Mouse (Mus musculus) bone marrow macrophage, adult 2 months (primary cell): ENCODE data around the gene Etl4.

Experiments used
- CTCF ChIP-seq: IDR thresholded peaks from 2 replicates; pipeline ENCODE4 v1.5.1; 2012; ENCODE audit warnings: low read depth, mild to moderate bottlenecking, low read length, moderate library complexity
- POLR2A ChIP-seq: IDR thresholded peaks from 2 replicates; pipeline ENCODE4 v1.6.1; 2012; ENCODE audit warnings: mild to moderate bottlenecking, low read depth, low read length, borderline replicate concordance

DNA sequence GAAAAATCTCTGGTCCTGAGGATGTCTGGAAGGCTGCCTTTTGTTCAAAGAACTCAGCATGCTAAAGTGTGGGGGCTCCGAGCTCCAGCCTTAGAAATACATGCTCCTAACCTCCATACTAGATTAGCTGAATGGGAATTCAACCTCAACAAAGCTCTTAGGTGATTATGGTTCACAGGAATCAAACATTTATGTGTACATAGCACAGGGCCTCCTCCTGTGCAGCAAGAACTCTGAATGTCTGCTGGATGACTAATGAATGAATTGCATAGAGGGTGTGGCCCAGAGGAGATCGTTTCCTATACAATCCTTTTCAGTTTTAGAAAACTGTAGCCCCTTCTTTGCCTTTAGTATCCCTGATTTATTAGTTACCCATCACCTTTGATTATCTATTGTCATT, 687.6 kb downstream of the Etl4 start:
- TF ChIP-seq POLR2A (no peak), CTCF (no peak)
